32 mouse cellular contexts compared by ENCODE assay signal in the genomic region with DNA sequence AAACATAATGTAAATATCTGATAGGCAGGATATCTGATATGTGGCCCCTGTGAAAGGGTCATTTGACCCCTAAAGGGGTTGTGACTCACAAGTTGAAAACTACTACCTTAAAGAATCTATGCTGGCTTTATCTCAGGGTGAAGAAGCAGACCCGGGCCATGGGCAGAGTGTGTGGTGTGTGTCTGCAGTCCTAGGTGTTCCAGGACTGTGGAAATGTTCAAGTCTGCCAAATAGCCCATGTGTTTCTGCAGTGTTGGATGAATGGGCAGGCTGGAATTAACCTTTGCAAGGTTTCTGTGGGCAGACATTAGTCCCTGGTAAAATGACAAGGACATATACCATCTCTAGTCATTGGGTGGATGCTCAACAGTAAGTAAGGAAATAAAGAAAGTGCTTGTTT.
"Had no signal": no experiment of that assay in that cellular context is flagged by ENCODE, and none has a peak within 500 bp of the region (broad histone marks: within the 10 kb centered on the region; RNA-seq: fewer than 3 reads in every experiment).

No protein-coding gene starts in this region.

- H3K36me3 ChIP-seq: heart, embryonic 10.5 days; heart, embryonic 13.5 days; heart, embryonic 15.5 days; hindbrain, embryonic 10.5 days; hindbrain, embryonic 12.5 days; hindbrain, embryonic 13.5 days; hindbrain, embryonic 15.5 days; intestine, embryonic 15.5 days; kidney, embryonic 15.5 days had no signal

- H3K4me1 ChIP-seq: hindbrain, embryonic 12.5 days; hindbrain, embryonic 15.5 days; intestine, embryonic 15.5 days had no signal

- H3K27me3 ChIP-seq: heart, embryonic 15.5 days; hindbrain, embryonic 12.5 days; hindbrain, embryonic 13.5 days; hindbrain, embryonic 15.5 days; intestine, embryonic 15.5 days; kidney, embryonic 15.5 days had no signal

- H3K9me3 ChIP-seq: heart, embryonic 10.5 days; heart, embryonic 13.5 days; heart, embryonic 15.5 days; hindbrain, embryonic 10.5 days; hindbrain, embryonic 12.5 days; hindbrain, embryonic 13.5 days; hindbrain, embryonic 15.5 days; intestine, embryonic 15.5 days; kidney, embryonic 15.5 days had no signal

- ATAC-seq: hindbrain, embryonic 16.5 days; hindbrain, postnatal 0 days; inflammation-experienced regulatory T-cells, adult 6 months; intestine, embryonic 15.5 days; intestine, embryonic 16.5 days; intestine, postnatal 0 days had no signal

- H3K4me3 ChIP-seq: heart, adult 2 months; heart, embryonic 10.5 days; heart, embryonic 13.5 days; heart, embryonic 15.5 days; hindbrain, embryonic 10.5 days; hindbrain, embryonic 12.5 days; hindbrain, embryonic 13.5 days; hindbrain, embryonic 15.5 days; intestine, embryonic 15.5 days; kidney, embryonic 15.5 days; layer of hippocampus, adult 2 months; left cerebral cortex, adult 2 months had no signal

- H3K9ac ChIP-seq: heart, embryonic 13.5 days; heart, embryonic 15.5 days; hindbrain, embryonic 12.5 days; hindbrain, embryonic 13.5 days; hindbrain, embryonic 14.5 days; hindbrain, embryonic 15.5 days; intestine, embryonic 15.5 days; kidney, embryonic 15.5 days had no signal

- H3K27ac ChIP-seq: heart, adult 2 months; heart, embryonic 10.5 days; heart, embryonic 13.5 days; heart, embryonic 15.5 days; hindbrain, embryonic 10.5 days; hindbrain, embryonic 12.5 days; hindbrain, embryonic 13.5 days; hindbrain, embryonic 14.5 days; hindbrain, embryonic 15.5 days; hindbrain, postnatal 0 days; intestine, embryonic 15.5 days; kidney, embryonic 15.5 days; kidney, postnatal 0 days; layer of hippocampus, adult 2 months; left cerebral cortex, adult 2 months had no signal

- DNase-seq: heart, adult 2 months; heart, postnatal 14 days; kidney, adult 11 months; kidney, adult 18-20 months; kidney, adult 2 months; kidney, adult 8-10 months; kidney, adult 9 months; kidney, postnatal 10 days; kidney, postnatal 14 days; kidney, postnatal 25 days; kidney, postnatal 36 days; kidney, postnatal 4 days; layer of hippocampus, adult 9-11 months; layer of hippocampus, postnatal 36 days had no signal

- H3K4me2 ChIP-seq: heart, embryonic 13.5 days; heart, embryonic 15.5 days; hindbrain, embryonic 12.5 days; hindbrain, embryonic 13.5 days; hindbrain, embryonic 14.5 days; hindbrain, embryonic 15.5 days; intestine, embryonic 15.5 days; kidney, embryonic 15.5 days had no signal
